Mouse (Mus musculus) G1E (cell line): ENCODE data around the gene Tmem144. TPM values are rescaled to one million over a fixed set of nuclear protein-coding genes. Genes with fewer than 3 reads are reported as not detected.

Experiments
- ATAC-seq: 2 replicates; pipeline ENCODE4 v1.8.0; 2016; ENCODE audit warnings: mild to moderate bottlenecking; ENCODE audit not compliant: insufficient number of reproducible peaks, poor library complexity, low FRiP score, severe bottlenecking; ENCODE audit errors: extremely low read depth
- DNase-seq: peaks from one replicate; pipeline ENCODE4 v3.0.0; 2012; ENCODE audit warnings: low spot score
- H3K27me3 ChIP-seq: 2 replicates; pipeline ENCODE4 v1.6.1; 2012; ENCODE audit warnings: mild to moderate bottlenecking, low read length, inconsistent platforms; ENCODE audit not compliant: insufficient read depth
- H3K36me3 ChIP-seq: replicated peaks from 2 replicates; pipeline ENCODE3; 2012; ENCODE audit warnings: mild to moderate bottlenecking, inconsistent platforms
- H3K4me1 ChIP-seq: 2 replicates; pipeline ENCODE4 v1.6.1; 2012; ENCODE audit warnings: low read depth, low read length, inconsistent platforms, mixed read lengths; ENCODE audit not compliant: insufficient read depth
- H3K4me3 ChIP-seq: 2 replicates; pipeline ENCODE4 v1.5.1; 2012; ENCODE audit warnings: low read depth, mild to moderate bottlenecking, inconsistent platforms, low read length, moderate library complexity, mixed read lengths
- H3K9me3 ChIP-seq: replicated peaks from 2 replicates; pipeline ENCODE4 v1.6.1; 2012; ENCODE audit warnings: inconsistent platforms
- CTCF ChIP-seq: IDR thresholded peaks from 2 replicates; pipeline ENCODE4 v1.5.1; 2012; ENCODE audit warnings: low read depth, low read length, inconsistent platforms, mixed read lengths
- GATA1 ChIP-seq: IDR thresholded peaks from 2 replicates; pipeline ENCODE4 v1.6.1; 2012; ENCODE audit warnings: borderline replicate concordance, low read length, inconsistent platforms, mixed read lengths
- GATA2 ChIP-seq: IDR thresholded peaks from 2 replicates; pipeline ENCODE4 v1.6.1; 2012; ENCODE audit warnings: low read depth, low read length, inconsistent platforms, borderline replicate concordance
- POLR2AphosphoS5 ChIP-seq: IDR thresholded peaks from 2 replicates; pipeline ENCODE4 v1.6.1; 2012; ENCODE audit warnings: low read depth, low read length, inconsistent platforms; ENCODE audit not compliant: insufficient replicate concordance
- TAL1 ChIP-seq: conservative IDR thresholded peaks from 2 replicates; pipeline ENCODE4 v1.6.1; 2012; ENCODE audit warnings: low read depth, low read length, inconsistent platforms, mixed read lengths
- polyA plus RNA-seq: library from polyadenylated mRNA; stranded (reverse); fragments of >175 nt; gene quantifications from 2 replicates; pipeline ENCODE4 v1.2.3, GENCODE M21; 2012
- total RNA-seq, 2 experiments: library from RNA; stranded (forward) in 1 of 2; stranded (reverse) in 1 of 2; fragments of 200-1000 nt in 1 of 2; fragments of >200 nt in 1 of 2; fragmentation: Nextera tagmentation in 1 of 2; gene quantifications; 2 replicates each; pipeline ENCODE4 v1.2.3; 2014 to 2017

Tmem144 gene
- total and polyA plus RNA-seq, 3 experiments, result 0.63 to 42.9 (median 10.5) TPM

GRCm38 (mm10) chr3:79823176-79823575 is 29.4 kb downstream of the Tmem144 start:
- DNase-seq (no peak), ATAC-seq (no peak)
- H3K36me3 ChIP-seq, result peaks cover 69% of the 10 kb centered on the region
- H3K4me1 ChIP-seq, result peaks cover 12% of the 10 kb centered on the region
- H3K4me3 ChIP-seq, result no peak overlapping the region
- H3K27me3 ChIP-seq, result no peaks in the 10 kb centered on the region
- no peaks in the 10 kb centered on the region for H3K9me3 ChIP-seq
- TF ChIP-seq POLR2AphosphoS5, result no peak

- H3K36me3 ChIP-seq, result peaks cover 61% of the 10 kb centered on the region
- H3K4me1 ChIP-seq, result peaks cover 14% of the 10 kb centered on the region
- no peaks in the 10 kb centered on the region for H3K9me3 ChIP-seq
- no peak for DNase-seq
- ATAC-seq, result no peak
- TF ChIP-seq CTCF (no peak), POLR2AphosphoS5 (no peak), TAL1 (no peak), GATA2 (no peak), GATA1 (no peak)
- H3K4me3 ChIP-seq, result no peak overlapping the region
- H3K27me3 ChIP-seq, result no peaks in the 10 kb centered on the region
These were observed 31.4 kb downstream of the Tmem144 start for GRCm38 (mm10) chr3:79821131-79821530.

GRCm38 (mm10) chr3:79818202-79818995 is 34.2 kb downstream of the Tmem144 start:
- no peak overlapping the region for H3K4me3 ChIP-seq
- peaks cover 17% of the 10 kb centered on the region for H3K4me1 ChIP-seq
- H3K27me3 ChIP-seq, result no peaks in the 10 kb centered on the region
- H3K36me3 ChIP-seq, result peaks cover 62% of the 10 kb centered on the region
- no peaks in the 10 kb centered on the region for H3K9me3 ChIP-seq
- no peak for TF ChIP-seq GATA1
- TF ChIP-seq CTCF, result no peak
- no peak for TF ChIP-seq TAL1
- no peak for TF ChIP-seq POLR2AphosphoS5
- TF ChIP-seq GATA2, result no peak
- no peak for DNase-seq
- ATAC-seq, result no peak

- H3K36me3 ChIP-seq, result peaks cover 50% of the 10 kb centered on the region
- TF ChIP-seq GATA2, result no peak
- TF ChIP-seq POLR2AphosphoS5, result no peak
- ATAC-seq (no peak), DNase-seq (no peak)
- no peaks in the 10 kb centered on the region for H3K9me3 ChIP-seq
- peaks cover 36% of the 10 kb centered on the region for H3K4me1 ChIP-seq
- H3K4me3 ChIP-seq, result no peak overlapping the region
- H3K27me3 ChIP-seq, result no peaks in the 10 kb centered on the region
These were observed 36.3 kb downstream of the Tmem144 start for GRCm38 (mm10) chr3:79816229-79816628.

GRCm38 (mm10) chr3:79813814-79814490 is 38.6 kb downstream of the Tmem144 start:
- DNase-seq (peak; percentile 38), ATAC-seq (peak; percentile 42; the same call in 1 of the 2 replicates)
- no peaks in the 10 kb centered on the region for H3K27me3 ChIP-seq

GRCm38 (mm10) chr3:79812042-79812441 is 40.5 kb downstream of the Tmem144 start:
- H3K36me3 ChIP-seq, result peaks cover 30% of the 10 kb centered on the region
- H3K27me3 ChIP-seq, result no peaks in the 10 kb centered on the region
- H3K4me1 ChIP-seq, result peaks cover 57% of the 10 kb centered on the region
- ATAC-seq, result peak; percentile 55
- no peaks in the 10 kb centered on the region for H3K9me3 ChIP-seq
- TF ChIP-seq POLR2AphosphoS5 (no peak), TAL1 (peak; percentile 52)
- H3K4me3 ChIP-seq, result peak overlapping the region; percentile 41; the same call in 1 of the 2 replicates
- DNase-seq, result peak; percentile 32

More at GRCm38 (mm10) chr3:79813814-79814490, 38.6 kb downstream of the Tmem144 start:
- Histone ChIP-seq H3K9me3 (no peaks in the 10 kb centered on the region), H3K4me3 (peak overlapping the region; percentile 56; the same call in 1 of the 2 replicates), H3K4me1 (peaks cover 51% of the 10 kb centered on the region), H3K36me3 (peaks cover 36% of the 10 kb centered on the region)
- peak; percentile 85 for TF ChIP-seq CTCF
- TF ChIP-seq POLR2AphosphoS5, result no peak

- DNase-seq (peak; percentile 23), ATAC-seq (0 out of 2 replicates have a peak, but pooled peaks have one; percentile 19)
- Histone ChIP-seq H3K36me3 (peaks cover 29% of the 10 kb centered on the region), H3K4me1 (peaks cover 57% of the 10 kb centered on the region), H3K9me3 (no peaks in the 10 kb centered on the region), H3K27me3 (no peaks in the 10 kb centered on the region), H3K4me3 (peak overlapping the region; percentile 41; the same call in 1 of the 2 replicates)
- no peak for TF ChIP-seq TAL1
- TF ChIP-seq POLR2AphosphoS5, result no peak
- TF ChIP-seq GATA2, result no peak
- TF ChIP-seq CTCF, result peak; percentile 49; the same call in 1 of the 2 replicates
These were observed 40.9 kb downstream of the Tmem144 start for GRCm38 (mm10) chr3:79811632-79812031.
